Mouse (Mus musculus) mesoderm, embryonic 11.5 days (tissue): ENCODE measurements around the gene Psmb7.

Experiments used
- DNase-seq: peaks from one replicate; pipeline ENCODE4 v3.0.0-alpha.2; 2012; ENCODE audit warnings: low read depth, low spot score

The Psmb7 gene

DNA sequence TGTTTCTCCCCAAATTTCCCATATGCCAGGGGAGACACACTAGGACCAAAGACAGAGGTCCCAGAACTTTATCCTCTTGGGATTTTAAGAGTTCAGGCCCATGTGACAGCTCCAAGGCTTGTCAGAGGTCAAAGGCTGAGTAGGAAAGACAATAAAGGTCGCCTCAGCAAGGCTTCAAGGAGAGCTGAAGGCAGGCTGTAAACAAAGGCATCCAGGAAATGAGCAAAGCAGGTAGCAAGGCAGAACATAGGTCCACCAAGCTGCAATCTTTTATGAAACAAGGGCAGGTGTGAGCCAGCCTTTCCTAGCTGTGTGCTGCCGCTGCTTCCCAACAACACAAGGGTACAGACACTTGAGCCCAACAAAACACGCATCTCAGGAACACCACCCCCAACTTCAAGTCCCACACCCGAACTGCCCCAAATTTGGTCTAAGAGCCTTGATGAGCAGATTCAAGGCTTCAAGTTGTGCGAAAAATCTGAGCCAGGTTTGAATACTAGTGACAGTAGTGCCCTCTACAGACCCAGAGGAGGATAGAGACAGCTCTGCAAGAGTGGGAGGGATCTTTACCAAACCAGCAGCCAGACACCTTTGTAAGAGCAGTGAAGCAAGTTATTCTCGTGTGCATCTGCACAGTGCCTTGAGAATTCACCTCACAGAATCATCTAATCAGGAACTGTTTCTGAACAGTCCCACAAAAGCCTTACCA is 52.0 kb downstream of the Psmb7 start:
- no peak for DNase-seq

DNA sequence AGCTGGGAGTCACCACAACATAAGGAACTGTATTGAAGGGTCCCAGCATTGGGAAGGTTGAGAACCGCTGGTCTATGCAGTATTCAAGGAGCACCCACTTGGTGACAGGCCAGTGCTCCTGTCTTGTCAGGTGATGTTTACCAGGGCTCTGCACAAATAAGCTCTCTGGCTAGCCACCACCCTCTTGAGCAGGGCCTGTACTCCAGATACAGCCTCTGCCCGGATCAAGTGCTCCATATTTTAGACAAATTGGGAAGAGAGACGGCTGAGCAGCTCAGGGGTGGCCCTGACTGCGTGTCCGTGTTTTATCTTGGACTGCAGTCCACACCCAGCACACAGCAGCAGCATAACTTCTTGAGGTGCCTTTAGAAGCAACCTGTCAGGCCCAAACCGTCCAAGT is 57.2 kb downstream of the Psmb7 start:
- DNase-seq: no peak

DNA sequence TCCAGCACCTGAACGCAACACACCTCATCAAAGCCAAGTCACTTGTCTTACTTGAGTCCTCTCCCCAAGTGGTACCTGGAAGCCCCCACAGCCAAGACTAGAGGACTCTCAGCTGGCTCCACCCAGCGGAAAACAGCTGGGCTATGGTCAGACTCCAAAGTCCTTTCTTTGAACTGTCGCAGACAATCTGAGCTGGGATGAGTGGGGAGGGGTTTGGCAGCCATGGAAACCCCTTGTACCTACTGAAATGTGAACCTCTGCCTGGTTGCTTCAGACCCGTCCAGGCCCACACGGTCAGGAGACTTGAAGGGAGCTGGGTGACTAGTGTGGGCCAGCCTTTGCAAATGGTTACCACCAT is 58.5 kb downstream of the Psmb7 start:
- peak; percentile 19 for DNase-seq

DNA sequence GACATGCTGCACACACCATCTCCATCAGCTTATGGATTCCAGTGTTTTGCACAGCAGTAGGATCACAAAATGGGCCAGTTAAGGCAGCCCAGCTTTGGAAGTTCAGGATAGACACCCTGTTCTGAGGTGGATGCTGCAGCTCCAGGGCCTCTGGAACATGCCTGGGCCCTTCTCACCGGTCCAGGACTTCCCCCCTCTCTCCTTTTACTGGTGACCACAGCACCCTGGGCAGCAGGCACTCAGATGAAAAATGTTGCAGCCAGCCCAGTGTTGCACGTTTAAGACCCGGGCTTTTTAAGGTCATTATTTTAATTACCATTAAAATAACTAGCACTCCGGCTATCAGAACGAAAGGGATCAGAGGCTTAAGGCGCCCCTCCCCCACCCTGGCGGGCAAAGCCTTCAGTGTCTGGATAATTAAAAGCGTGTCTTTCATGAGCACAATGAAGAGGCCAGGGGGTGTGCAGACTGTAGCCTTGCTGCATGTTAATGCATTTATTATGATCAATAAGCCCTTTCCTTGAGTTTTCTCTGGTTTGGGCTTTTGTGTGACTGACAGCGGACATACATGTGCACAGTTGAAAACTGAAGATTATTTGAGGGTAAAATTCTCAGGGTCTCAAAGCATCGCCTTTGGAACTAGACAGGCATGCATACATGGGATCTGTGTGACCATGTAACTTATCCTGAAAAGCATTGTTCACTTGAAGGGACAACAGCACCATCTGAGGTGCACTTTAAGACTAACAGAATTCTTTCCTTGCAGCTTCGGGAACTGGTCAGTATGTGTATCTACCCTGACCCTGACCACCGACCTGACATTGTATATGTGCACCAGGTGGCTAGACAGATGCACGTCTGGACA is 59.1 kb downstream of the Psmb7 start:
- DNase-seq: peak; percentile 51

DNA sequence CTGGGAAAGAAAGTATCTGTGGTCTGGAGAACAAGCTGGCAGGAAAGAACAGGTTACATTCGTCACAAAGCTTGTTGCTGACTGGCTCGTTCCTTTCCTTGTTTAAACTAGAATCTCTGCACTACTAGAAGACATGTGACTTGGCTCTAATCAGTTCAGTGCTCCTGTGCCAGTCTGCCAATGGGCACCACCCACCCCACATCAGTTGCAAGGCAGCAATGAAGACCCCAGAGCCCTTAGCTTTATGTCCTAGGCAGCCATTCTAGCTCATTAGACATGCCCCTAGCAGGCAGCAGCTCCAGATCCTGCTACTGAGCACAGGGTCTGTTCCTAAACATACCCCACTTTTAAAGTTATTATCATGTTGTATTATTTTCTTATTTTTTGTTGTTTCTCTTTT is 59.9 kb downstream of the Psmb7 start:
- DNase-seq: no peak

DNA sequence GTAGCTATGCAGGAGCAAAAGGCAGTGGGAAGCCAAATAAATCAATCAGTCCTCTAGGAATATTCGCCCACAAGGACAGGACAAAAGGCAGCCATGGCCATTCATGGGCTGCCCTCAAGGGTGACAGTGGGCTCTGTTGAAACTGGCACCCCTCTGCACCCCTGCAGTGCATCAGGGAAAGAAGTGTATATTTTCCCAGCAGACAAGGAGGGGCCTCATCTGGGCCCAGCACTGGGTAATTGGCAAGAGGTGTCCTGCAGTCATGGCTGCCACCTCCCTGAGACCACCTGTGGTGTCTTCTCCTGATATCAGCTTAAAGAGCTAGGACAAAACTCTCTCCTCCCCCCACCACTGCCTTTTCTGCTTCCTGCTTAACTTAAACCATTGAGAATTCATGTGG is 64.4 kb downstream of the Psmb7 start:
- DNase-seq: no peak

DNA sequence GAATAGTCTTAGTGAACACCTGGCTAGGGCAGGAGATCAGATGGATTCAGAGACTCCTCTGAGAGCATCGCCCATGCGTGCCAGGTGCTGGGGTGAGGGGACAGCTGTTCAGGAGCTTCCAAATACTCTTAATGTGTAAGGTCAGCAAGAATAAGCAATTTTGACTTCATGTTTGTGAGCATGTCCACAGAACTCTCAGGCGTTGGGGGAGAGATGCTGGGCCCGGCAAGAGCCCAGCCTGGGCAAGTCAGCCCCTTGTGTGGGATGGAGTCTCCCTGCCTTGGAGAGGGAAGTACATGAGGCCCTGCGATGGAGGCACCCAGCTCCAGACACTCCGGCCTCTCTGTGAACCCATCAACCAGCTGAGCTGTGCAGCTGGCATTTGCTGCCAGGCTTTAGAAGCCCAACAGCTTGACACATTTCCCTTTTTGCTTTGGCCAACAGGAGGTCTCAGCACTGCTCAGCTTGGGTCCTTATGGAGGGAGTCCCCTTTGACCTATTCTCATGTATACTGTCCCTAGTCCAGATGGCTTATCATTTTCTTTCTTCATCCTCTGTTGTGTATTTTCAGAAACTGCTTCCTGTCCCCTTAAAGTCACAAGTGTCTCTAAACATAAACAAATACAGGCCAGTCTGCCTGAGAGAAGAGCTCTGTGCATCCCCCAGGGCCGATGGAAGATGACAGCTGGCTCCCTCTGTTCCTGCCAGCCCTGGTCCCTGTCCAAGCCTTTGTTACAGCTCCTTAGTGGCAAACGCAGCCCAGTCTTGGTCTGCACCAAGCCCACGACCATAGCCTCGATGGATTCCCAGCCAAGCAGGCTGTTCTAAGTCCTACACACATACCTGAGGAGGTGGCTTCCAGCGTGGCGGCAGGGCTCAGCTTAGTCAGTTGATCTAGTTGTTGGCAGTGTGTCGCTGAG is 65.0 kb downstream of the Psmb7 start:
- DNase-seq: peak; percentile 16

DNA sequence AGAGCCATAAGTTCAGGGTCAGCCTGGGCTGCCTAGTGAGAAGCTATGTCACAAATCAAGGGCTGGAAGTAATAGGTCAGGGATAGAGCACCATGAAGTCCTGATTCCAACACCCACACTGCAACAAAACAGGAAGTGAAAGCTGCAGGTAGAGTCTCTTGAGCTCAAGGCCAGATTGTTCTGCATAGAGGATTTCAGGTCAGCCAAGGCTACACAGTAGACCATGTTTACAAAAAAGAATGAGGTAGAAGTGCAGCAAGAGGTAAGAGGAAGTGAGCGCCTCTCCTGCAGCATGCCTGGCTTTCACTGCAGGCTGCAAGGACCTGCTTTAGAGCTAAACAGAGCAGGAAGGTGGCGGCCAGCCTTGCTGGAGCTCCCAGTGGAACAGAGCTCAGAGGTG is 69.2 kb downstream of the Psmb7 start:
- no peak for DNase-seq

DNA sequence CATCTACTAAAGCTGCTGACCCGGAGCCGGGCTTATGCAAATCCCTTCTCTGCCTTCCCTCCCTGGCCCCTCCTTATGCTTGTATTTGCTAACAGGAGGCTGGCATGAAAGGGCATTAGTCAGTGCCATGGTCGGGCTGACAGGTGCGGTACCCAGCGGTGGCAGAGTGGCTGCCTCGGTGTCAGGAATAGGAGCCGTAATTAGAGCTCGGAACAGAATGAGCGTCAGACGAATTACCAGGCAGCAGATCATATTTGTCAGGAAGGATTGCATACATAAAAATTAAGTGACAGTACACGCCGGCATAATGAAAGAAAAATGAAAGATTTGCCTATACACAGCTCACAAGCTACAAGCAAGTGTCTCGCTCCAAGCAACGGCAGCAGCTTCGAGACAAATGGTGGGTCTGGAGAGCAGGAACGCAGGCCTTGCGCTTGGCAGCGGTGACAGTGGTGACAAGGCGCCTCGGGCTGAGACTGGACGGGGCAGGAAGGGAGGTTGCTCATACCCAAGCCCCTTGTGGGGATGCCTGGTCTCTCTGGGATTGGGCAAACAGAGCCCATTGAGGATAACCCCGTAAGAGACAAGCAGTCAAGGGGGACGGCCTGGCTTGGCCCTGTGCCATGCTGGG is 71.8 kb downstream of the Psmb7 start:
- DNase-seq: no peak

DNA sequence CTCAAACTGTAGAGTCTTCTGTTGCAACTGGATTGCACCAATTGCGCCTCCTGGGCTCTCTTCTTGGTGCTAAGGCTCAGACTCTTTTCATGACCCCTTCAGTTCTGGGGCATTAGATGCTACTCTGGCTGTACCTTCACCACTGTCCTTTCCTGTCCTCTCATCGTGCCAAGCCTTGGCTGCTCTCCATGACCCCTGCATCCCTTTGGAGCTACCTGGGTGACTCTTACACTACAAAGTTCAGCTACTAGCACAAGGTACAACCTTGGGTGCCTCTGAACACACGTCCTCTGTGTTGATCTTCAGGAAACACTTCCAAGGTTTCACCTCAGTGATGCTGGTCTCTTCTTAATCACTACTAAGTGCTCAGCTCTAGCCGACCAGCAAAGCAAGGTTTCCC is 81.3 kb downstream of the Psmb7 start:
- DNase-seq: no peak

DNA sequence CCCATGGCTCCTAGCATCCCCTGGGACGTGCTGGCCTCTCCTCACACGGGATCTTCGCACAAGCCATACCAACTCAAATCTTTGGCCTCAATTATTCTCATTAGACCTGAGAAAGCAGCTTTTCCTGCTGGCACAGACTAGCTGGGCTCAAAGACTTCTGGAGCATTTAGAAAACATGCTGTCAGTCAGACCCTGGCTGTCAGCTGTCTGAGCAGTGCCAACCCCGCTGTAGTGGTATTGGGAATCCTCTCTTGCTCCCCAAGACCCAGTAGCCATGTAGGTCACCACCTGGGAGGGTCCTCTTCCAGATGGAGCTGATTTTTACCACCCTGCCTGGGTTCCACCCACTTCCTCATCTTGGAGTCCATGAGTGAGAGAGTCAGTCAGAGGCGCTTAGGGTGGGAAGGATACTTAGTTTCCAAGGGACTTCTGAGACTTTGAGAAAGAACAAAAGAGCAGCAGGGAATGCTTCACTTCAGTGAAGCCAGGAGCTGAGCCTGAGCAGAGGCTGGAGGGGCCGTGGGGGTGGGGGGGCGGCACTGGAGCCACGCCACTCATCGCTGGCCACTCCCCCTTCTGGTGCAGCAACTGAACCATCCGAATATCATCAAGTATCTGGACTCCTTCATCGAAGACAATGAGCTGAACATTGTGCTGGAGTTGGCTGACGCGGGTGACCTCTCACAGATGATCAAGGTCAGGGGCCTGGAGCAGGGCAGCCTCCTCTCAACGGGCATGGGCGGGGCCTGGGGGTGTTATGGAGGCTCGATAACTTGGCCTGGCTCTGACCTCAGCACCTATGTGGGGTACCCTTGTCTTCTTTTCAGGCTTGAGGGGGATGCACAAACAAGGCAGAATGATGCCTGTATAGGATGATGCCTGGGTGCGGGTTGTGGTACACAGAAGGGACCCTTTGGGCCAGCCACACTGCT is 83.3 kb downstream of the Psmb7 start:
- no peak for DNase-seq

DNA sequence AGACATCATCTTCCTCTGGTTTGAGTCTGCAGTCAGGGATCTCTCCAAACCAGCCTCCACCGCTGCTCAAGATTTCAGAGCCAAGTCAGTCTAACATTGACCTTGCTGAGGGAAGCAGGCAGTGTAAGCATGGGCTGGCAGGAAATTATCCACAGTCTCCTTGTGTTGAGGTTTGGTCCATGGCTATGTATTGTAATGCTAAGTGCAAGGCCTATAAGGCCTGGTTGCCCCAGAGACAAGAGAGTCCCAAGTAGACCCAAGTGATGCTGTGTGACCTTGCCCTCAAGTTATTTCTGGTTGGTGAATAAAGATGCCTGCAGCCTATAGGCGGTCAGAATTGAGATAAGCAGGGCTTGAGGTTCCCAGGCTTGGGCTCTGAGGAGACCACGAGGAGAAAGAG is 87.2 kb downstream of the Psmb7 start:
- DNase-seq: no peak

DNA sequence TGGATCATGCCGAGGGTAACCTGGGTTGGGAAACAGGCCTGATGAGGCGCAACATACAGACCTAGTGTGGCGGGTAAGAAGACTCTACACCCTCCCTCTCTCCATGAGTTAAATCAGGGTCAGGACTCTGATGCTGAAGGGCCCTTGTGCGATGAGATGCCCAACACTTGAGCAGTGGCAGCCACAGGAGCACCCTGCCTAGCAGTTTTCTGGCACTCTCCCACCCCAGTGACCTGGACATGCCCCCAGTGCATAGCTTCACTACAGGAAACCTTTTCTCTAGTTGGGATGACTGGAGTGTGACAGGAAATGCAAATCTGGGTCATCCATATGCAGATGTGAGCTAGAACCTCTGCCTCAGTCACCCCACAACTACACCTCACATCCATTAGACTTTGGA is 88.2 kb downstream of the Psmb7 start:
- DNase-seq: no peak

DNA sequence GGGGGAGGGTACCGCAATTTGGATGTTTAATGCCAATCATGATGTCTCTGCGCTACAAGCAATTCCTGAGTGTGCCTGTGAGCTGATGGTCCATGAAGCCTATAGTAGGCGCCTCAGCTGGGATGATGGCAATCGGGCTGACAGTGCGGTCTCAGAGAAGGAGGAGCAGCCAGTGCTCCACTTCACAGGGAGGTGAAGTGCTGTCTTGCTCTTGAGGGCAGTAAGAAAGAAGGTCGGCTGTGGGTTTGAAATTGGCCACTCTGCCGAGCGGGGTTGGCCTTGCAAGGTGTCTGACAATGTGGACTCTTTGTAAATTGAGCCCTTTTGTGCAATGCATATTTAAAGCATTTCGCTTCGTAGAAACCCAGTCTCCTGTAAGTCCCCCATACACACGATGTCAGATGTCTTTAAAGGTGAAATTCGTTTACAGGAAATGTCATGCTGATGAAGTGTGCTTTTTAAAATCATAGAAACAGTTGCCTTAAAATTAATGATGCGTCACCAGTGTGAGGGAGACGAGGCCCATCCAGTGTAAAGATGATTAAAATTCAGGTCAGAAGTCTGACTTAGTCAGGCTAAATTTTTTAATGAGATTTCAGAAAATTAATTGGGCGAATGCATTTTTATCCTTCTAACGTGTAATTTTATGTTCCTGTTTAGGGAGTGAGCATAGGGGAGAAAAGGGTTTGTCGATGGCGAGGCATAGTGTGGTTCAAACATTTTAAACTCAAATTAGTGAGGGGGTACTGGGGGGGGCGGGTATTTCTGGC is 89.5 kb downstream of the Psmb7 start:
- DNase-seq: no peak

DNA sequence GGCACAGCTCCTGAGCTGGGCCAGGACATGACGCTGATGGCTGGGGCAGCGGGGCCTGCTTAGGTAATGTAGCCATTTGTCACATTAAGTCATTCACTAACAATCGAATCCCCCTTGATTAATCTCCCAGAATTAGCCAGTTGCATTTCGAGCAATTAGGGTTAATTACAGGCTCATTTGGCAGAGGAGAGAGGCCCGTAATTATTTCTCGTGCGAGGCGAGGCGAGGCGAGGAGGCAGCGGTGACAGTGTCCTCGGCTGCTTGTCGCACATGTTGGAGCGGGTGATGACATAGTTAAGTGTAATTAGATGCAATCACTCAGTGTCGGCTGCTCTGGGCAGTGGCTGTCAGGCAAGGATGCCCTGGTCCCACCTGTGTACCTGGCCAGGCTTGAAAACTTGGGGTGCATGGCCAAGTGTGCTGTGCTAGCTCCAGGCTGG is 91.9 kb downstream of the Psmb7 start:
- no peak for DNase-seq

DNA sequence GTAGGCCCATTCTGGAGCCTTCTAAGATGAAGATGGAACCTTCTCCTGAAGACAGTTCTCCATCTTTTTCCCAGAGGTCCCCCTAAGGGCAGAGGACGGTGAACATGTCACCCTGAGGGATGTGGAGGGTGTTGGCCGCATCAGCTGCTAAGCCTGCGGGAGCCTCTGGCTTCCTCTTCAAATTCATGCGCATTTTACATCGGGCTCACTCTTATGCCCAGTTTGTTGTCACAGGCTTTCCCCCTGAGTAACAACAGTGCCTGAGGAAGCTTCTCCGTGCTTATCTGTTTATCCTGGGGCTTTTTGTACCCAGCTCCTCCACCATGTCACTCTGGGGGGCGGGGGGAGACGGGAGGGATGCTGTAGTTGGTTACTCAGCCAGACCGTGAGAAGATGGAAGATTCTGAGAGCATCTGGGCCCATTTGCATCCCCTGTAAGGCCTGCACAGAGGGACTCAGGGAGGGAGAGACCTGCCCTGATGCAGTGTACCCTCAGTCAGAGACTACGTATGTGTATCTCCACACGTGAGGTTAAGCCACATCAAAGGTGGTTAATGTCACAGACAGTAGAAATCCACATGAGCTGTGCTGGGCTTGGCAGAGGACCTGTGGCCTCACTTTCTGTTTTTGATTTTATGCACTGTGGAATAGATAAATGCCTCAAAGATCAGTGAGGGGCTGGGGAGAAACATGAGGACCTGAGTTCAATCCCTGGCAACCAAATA is 95.9 kb downstream of the Psmb7 start:
- DNase-seq: no peak

DNA sequence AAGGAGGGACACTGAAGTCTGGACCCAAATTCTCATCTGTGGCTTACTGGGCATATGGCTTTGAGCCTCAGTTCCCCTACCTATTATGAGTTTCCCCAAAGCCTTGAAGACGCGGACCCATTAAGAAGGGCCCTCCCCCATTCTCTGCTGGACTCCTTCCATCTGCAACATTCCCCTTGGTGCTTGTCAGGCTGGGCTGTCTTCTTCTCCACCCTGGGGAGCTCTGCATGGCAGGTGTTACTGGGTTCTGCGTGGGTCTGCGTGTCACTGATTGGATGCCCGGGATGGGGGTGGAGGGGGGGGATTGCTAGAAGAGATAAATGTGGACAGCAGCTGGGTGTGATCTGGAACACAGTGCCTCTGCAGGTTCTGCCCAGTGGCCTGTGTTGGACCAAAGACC is 97.1 kb downstream of the Psmb7 start:
- DNase-seq: no peak

DNA sequence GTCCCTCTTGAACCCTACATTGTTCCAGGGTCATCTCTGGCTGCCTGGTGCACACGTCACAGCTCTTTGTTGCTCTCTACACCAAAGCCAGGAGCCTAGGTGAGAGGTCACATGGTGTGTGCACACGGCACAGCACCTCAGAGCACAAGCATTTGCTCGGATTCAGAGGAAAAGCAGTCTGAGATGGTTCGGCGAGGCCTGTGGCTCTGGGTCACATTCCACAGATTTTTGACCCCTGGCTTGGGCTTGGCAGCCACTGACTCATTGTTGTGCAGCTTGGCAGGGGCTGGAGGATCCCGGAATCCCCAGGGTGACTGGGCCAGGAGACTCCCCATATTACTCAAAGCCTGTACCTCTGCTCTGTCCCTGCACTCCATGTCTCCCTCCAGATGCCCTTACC is 97.7 kb downstream of the Psmb7 start:
- DNase-seq: peak; percentile 76

DNA sequence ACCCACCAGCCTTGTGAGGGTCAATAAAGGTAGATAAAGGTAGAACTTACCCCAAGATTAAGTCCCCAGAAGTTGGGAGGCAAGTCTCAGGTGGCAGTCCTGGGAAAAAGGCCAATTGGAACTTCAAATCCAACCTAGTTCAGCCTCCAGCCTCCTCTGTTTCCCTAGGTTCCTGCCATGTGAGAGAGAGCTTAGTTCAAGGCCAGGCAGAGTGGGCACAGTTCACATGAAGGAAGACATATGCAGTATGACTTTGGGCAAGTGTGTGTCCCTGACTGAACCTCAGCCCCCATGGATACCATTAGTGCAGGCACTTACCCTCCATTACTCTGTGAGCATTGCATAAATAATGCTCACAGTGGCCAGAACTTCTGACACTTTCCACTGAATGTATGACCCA is 98.2 kb downstream of the Psmb7 start:
- no peak for DNase-seq
